8 mouse cellular contexts compared by ENCODE assay signal in genomic region chr8:117157769-117158091, GRCm38 (mm10). TPM values are rescaled to one million over a fixed set of nuclear protein-coding genes. Genes with fewer than 3 reads are reported as not detected.
A peak's percentile ranks its signal among the peaks of the same experiment; 100 is the strongest.
DNase-seq lines count a peak whose midpoint lies in the region; ATAC-seq and TF ChIP-seq lines count a peak whose summit lies in the region.

No protein-coding gene starts in this region.

- H3K27me3 ChIP-seq in G1E (ENCODE audit: insufficient read depth, low read length) = no peaks in the 10 kb centered on the region
- H3K27me3 ChIP-seq in forebrain, embryonic 16.5 days (replicated peaks; ENCODE audit: control insufficient read depth, insufficient read depth, low read length) = no peaks in the 10 kb centered on the region
- no peaks in the 10 kb centered on the region for H3K27me3 ChIP-seq in lung, embryonic 15.5 days

- H3K27ac ChIP-seq in forebrain, embryonic 16.5 days (ENCODE audit: low read length) = peak overlapping the region; percentile 68
- peak overlapping the region; percentile 87 for H3K27ac ChIP-seq in lung, embryonic 15.5 days

- peaks cover 26% of the 10 kb centered on the region for H3K36me3 ChIP-seq in G1E (replicated peaks)
- H3K36me3 ChIP-seq in forebrain, embryonic 16.5 days (ENCODE audit: control insufficient read depth, insufficient read depth) = no peaks in the 10 kb centered on the region
- no peaks in the 10 kb centered on the region for H3K36me3 ChIP-seq in lung, embryonic 15.5 days

- H3K4me1 ChIP-seq in G1E (ENCODE audit: insufficient read depth, low read depth, low read length) = peaks cover 33% of the 10 kb centered on the region
- peaks cover 27% of the 10 kb centered on the region for H3K4me1 ChIP-seq in forebrain, embryonic 16.5 days (replicated peaks; ENCODE audit: control insufficient read depth, insufficient read depth, low read length)
- H3K4me1 ChIP-seq in lung, embryonic 15.5 days = peaks cover 22% of the 10 kb centered on the region

- WGBS in forebrain, embryonic 16.5 days = under 1% methylated on average over 37 of the region's 45 CpGs
- under 1% methylated on average over 30 of the region's 45 CpGs for WGBS in lung, embryonic 15.5 days

- no peak for TF ChIP-seq CTCF in G1E (IDR thresholded peaks at IDR 0.05; ENCODE audit: low read depth, low read length)

- peak overlapping the region; percentile 88 for H3K4me2 ChIP-seq in forebrain, embryonic 16.5 days (ENCODE audit: low read length)
- H3K4me2 ChIP-seq in lung, embryonic 15.5 days = peak overlapping the region; percentile 93

- H3K9ac ChIP-seq in forebrain, embryonic 16.5 days (replicated peaks; ENCODE audit: low read depth, low read length) = peak overlapping the region; percentile 88
- H3K9ac ChIP-seq in lung, embryonic 15.5 days = peak overlapping the region; percentile 90

- peak overlapping the region; percentile 96 for H3K4me3 ChIP-seq in G1E (ENCODE audit: low read depth, low read length)
- peak overlapping the region; percentile 88 for H3K4me3 ChIP-seq in forebrain, embryonic 16.5 days (replicated peaks; ENCODE audit: low read length)
- peak overlapping the region; percentile 89 for H3K4me3 ChIP-seq in lung, embryonic 15.5 days

- H3K9me3 ChIP-seq in G1E (replicated peaks) = no peaks in the 10 kb centered on the region
- H3K9me3 ChIP-seq in forebrain, embryonic 16.5 days (ENCODE audit: control insufficient read depth, low read length) = no peaks in the 10 kb centered on the region
- H3K9me3 ChIP-seq in lung, embryonic 15.5 days = no peaks in the 10 kb centered on the region

- peak; percentile 96 for DNase-seq in G1E (ENCODE audit: low spot score)
- peak; percentile 94 to 99 for DNase-seq in cerebellum, adult 18-20 months
- DNase-seq in heart, postnatal 4 days = peak; percentile 98
- DNase-seq in layer of hippocampus, adult 8-10 months (ENCODE audit: low spot score in 2 of 2) = peak; percentile 93 to 98
- peak; percentile 91 for DNase-seq in ovary, adult 18-20 months (ENCODE audit: low spot score)
- peak; percentile 96 for DNase-seq in thymus, postnatal 0 days (ENCODE audit: low spot score)

- ATAC-seq in G1E (ENCODE audit: extremely low read depth, insufficient number of reproducible peaks, low FRiP score, poor library complexity, severe bottlenecking) = peak; percentile 71
- ATAC-seq in forebrain, embryonic 16.5 days = peak; percentile 98
- ATAC-seq in lung, embryonic 15.5 days (ENCODE audit: borderline replicate concordance, extremely low read depth, low FRiP score, low TSS enrichment) = peak; percentile 96

RNA-seq across cellular contexts. Expression of gene Gan, which starts 0.2 kb away (rescaled TPM):
- total RNA-seq in G1E (2014; fragmentation: Nextera tagmentation) (10.1 and 11.7 TPM in 2 replicates), G1E (2017) (3.7 and 5.0 TPM in 2 replicates)
- polyA plus RNA-seq in G1E (2012) = 1.4 and 1.8 TPM in 2 replicates
- 3.5 and 3.7 TPM in 2 replicates for polyA plus RNA-seq in forebrain, embryonic 16.5 days (2015; fragmentation: Nextera tagmentation; extraction: Ambion mirVana)
- 1 to 10 TPM; 7.4 TPM for total RNA-seq in heart, postnatal 4 days (2021)
- total RNA-seq in layer of hippocampus, adult 8-10 months (2022) = 10 to 100 TPM; 18.1 to 20.3 (median 19.0) TPM
- polyA plus RNA-seq in lung, embryonic 15.5 days (2015; fragmentation: Nextera tagmentation; extraction: Ambion mirVana) = 2.1 and 2.3 TPM in 2 replicates
- 1.5 and 2.3 TPM in 2 replicates for polyA plus RNA-seq in thymus, postnatal 0 days (2015; fragmentation: Nextera tagmentation; extraction: Ambion mirVana)

Comparison
In these comparisons a context has a peak if more than half of its experiments do, and no peak if none do; other contexts are left out.
1. Peak in every context shown above with its lines: DNase-seq, ATAC-seq, H3K4me3 ChIP-seq and H3K27ac ChIP-seq.